Mouse (Mus musculus) ES-E14 (cell line): Measurements from ENCODE around the gene Robo2.

ENCODE experiments used
- CHD2 ChIP-seq: IDR thresholded peaks from 2 replicates; pipeline ENCODE4 v1.6.1; 2014; ENCODE audit warnings: mild to moderate bottlenecking, low read depth, low read length, inconsistent platforms
- HCFC1 ChIP-seq: IDR thresholded peaks from 2 replicates; pipeline ENCODE4 v1.6.1; 2012; ENCODE audit warnings: low read length, inconsistent platforms, borderline replicate concordance; ENCODE audit not compliant: insufficient read depth
- ZC3H11A ChIP-seq: IDR thresholded peaks from 2 replicates; pipeline ENCODE4 v1.6.1; 2012; ENCODE audit warnings: low read depth, mild to moderate bottlenecking, inconsistent platforms, low read length, borderline replicate concordance

GRCm38 (mm10) chr16:74200705-74201104 lies 210.9 kb downstream of the Robo2 start:
- TF ChIP-seq CHD2 (no peak), HCFC1 (no peak), ZC3H11A (no peak)
